Mouse (Mus musculus): ENCODE data around the gene Trim43b.
"Not testable (repeated sequence)": the region's sequence is repeated elsewhere in the genome, so short reads cannot be mapped to it uniquely, and the experiment has no call there.

Trim43b gene

DNA sequence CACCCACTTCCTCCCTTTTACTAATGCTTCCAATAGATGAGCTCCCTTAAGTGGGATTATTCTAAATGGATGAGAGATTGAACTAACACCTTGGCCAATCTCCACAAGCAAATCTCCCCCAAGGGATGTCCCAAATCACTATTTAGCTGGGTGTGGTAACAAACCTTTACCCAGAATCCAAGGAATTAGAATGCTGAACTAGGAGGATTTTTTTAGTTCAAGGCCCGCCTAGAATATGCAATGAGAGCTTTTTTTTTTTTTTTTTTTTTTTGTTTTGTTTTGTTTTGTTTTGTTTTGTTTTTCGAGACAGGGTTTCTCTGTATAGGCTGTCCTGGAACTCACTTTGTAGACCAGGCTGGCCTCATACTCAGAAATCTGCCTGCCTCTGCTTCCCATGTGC, at the start of gene Trim43b:
TSS of gene Trim43b (minus strand) at position 101 of the 400 bp plus-strand sequence.
- DNase-seq = not testable (repeated sequence)

DNA sequence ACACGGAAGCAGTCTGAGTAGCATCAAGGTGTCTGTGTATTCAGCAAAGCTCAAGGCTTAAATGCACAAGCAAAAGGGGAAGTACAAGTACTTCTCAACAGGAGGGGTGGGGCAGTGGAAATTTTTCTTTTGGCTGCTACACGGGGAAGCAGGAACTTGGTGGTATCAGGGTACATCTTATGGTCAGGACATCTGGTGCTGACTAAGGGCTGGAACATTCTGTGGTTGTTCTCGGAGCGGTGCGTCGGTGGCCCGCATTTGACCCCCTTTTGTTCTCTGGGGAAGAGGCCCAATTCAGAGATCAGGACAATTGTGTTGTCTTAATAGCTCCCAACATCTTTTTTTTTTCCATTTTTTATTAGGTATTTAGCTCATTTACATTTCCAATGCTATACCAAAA, 11.9 kb upstream of the Trim43b start:
- not testable (repeated sequence) for DNase-seq

DNA sequence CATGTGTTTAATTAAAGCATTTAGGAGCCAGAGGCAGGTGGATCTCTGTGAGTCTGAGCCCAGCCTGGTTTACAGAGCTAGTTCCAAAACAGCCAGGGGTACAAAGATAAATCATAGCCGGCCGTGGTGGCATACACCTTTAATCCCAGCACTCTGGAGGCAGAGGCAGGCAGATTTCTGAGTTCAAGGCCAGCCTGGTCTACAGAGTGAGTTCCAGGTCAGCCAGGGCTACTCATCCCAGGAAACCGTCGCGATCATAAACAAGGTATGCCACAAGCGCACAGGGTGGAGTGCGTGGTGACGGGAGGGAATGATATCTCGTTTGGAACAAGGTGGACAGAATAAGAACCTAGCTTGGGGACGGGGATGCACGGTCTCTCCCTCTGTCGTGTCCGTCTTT, 5.9 kb downstream of the Trim43b start:
- DNase-seq = not testable (repeated sequence)

DNA sequence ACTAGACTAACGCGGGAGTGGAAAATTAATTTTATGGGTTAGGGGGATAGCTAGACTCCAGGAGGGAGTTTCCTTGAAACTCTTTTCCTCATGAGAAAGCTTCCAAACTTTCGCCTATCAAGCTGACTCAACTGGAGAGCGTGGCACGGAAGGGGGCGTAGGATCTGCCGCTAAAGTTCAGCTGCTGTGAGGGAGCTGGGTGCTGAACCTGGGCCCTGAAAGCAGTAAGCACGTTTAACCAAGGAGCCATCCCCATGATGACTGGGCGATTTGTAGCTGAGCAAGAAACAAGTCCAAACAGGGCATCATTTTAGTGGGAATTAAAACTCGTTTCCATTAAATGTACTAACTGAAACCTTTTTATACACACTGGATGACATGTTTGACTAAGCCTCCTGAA, 13.0 kb downstream of the Trim43b start:
- not testable (repeated sequence) for DNase-seq

DNA sequence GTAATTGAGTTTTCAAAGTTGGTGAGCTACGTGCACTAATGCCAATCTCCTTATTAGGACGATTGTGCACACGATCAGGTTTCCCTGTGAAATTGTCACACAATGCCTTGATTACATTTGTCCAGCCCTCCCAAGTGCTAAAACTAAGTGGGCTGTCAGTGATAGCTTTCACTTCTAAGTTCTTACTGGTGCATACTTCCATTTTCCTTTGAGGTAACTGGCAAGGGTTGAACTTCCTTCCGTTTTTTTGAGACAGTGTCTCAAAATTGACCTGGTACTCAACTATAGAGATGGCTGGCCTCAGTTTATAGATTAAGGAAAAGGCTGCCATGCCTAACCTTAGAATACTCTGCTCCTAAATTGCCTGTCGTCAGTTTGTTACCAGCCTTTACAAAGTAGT, 16.1 kb downstream of the Trim43b start:
- DNase-seq = not testable (repeated sequence)

DNA sequence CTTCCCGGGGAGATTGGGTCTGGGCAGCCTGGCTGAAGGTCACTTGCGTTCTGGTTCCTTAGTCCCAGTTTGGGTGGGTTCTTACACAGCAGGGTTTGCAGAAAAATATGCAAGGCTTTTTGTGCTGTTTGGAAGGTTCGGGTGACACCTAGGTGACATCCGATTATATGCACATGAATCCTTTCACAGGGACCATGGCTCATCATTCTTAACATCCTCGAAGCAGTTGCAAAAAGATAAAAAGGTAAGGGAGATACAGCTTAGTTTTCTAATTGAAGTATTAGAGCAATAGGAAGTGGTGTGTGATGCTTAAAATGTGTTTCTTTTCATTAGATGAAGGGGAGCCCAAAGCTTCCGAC, 25.5 kb downstream of the Trim43b start:
- not testable (repeated sequence) for DNase-seq

DNA sequence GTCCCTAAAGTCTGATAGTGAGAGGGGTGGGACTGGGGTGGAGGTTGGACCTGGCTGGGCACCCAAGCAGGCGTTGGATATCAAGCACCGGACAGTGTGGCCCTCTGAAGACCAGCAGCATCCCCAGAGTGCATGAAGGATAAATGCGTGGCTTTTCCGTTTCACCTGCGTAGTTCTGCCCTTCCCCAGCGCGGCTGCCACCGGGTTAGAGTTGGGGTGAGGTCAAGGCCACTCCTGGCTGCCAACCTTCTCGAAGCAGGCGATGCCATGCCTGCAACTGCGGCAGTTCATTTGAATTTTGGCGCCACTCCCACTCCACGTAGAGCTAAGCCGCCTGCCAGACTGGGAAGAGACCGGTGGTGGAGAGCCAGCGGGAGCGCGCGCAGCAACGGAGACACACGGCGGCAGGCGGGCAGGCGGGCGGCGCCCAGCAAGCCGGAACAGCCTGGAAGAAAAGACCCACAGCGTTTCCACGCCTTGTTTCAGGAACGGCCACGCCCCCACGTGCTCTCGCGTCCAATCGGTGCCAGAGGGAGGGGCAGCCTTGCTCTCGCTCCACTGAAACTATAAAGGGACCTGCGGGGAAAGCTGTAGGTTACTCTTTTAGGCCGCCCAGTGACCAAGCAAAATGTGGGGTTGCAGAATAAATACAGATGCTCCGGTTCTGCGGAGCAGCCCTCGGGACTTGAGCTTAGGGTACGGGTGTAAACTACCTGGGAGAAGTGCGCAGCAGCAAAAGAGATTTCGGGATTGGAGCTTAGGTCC, 26.1 kb downstream of the Trim43b start:
- peak; percentile 78 to 82 for DNase-seq
